Mouse (Mus musculus): Measurements from ENCODE around the gene Fkbp8.

The Fkbp8 gene

GRCm38 (mm10) chr8:70527111-70527511 is 413 bp upstream of the Fkbp8 start:
- DNase-seq (ENCODE audit: extremely low read depth, insufficient read length, low spot score): no peak

GRCm38 (mm10) chr8:70528182-70528797 is 766 bp downstream of the Fkbp8 start:
- DNase-seq (ENCODE audit: extremely low read depth, insufficient read length, low spot score): no peak

GRCm38 (mm10) chr8:70529299-70529698 is 1.8 kb downstream of the Fkbp8 start:
- no peak for DNase-seq (ENCODE audit: extremely low read depth, insufficient read length, low spot score)

GRCm38 (mm10) chr8:70529741-70530161 is 2.2 kb downstream of the Fkbp8 start:
- DNase-seq (ENCODE audit: extremely low read depth, insufficient read length, low spot score): no peak

GRCm38 (mm10) chr8:70530314-70530713 is 2.8 kb downstream of the Fkbp8 start:
- DNase-seq (ENCODE audit: extremely low read depth, insufficient read length, low spot score): no peak

GRCm38 (mm10) chr8:70534281-70534680 is 6.8 kb downstream of the Fkbp8 start:
- DNase-seq (ENCODE audit: extremely low read depth, insufficient read length, low spot score): no peak

- DNase-seq (ENCODE audit: extremely low read depth, insufficient read length, low spot score): no peak
Measured at GRCm38 (mm10) chr8:70535221-70535620, 7.7 kb downstream of the Fkbp8 start.

GRCm38 (mm10) chr8:70535701-70536100 is 8.2 kb downstream of the Fkbp8 start:
- DNase-seq (ENCODE audit: extremely low read depth, insufficient read length, low spot score): no peak

GRCm38 (mm10) chr8:70538024-70538579 is 10.6 kb downstream of the Fkbp8 start:
- peak; percentile 53 for DNase-seq (ENCODE audit: extremely low read depth, insufficient read length, low spot score)

GRCm38 (mm10) chr8:70538633-70539076 is 11.1 kb downstream of the Fkbp8 start:
- DNase-seq (ENCODE audit: extremely low read depth, insufficient read length, low spot score): peak; percentile 96

- DNase-seq (ENCODE audit: extremely low read depth, insufficient read length, low spot score): peak; percentile 98
Measured at GRCm38 (mm10) chr8:70539077-70539813, 11.7 kb downstream of the Fkbp8 start, which contains the start of gene Ell. Gene Ell (plus strand): TSS chr8:70539457.

GRCm38 (mm10) chr8:70540013-70540506 is 12.5 kb downstream of the Fkbp8 start:
- DNase-seq (ENCODE audit: extremely low read depth, insufficient read length, low spot score): no peak

GRCm38 (mm10) chr8:70540507-70541071 is 13.1 kb downstream of the Fkbp8 start:
- peak; percentile 61 for DNase-seq (ENCODE audit: extremely low read depth, insufficient read length, low spot score)

GRCm38 (mm10) chr8:70541081-70541480 is 13.6 kb downstream of the Fkbp8 start:
- DNase-seq (ENCODE audit: extremely low read depth, insufficient read length, low spot score): no peak

GRCm38 (mm10) chr8:70544200-70544687 is 16.7 kb downstream of the Fkbp8 start:
- DNase-seq (ENCODE audit: extremely low read depth, insufficient read length, low spot score): peak; percentile 67

- no peak for DNase-seq (ENCODE audit: extremely low read depth, insufficient read length, low spot score)
Measured at GRCm38 (mm10) chr8:70546412-70546811, 18.9 kb downstream of the Fkbp8 start.

- DNase-seq (ENCODE audit: extremely low read depth, insufficient read length, low spot score): no peak
Measured at GRCm38 (mm10) chr8:70547762-70548161, 20.2 kb downstream of the Fkbp8 start.

- DNase-seq (ENCODE audit: extremely low read depth, insufficient read length, low spot score): no peak
Measured at GRCm38 (mm10) chr8:70549412-70550184, 22.1 kb downstream of the Fkbp8 start.

- no peak for DNase-seq (ENCODE audit: extremely low read depth, insufficient read length, low spot score)
Measured at GRCm38 (mm10) chr8:70551558-70552161, 24.1 kb downstream of the Fkbp8 start.

- no peak for DNase-seq (ENCODE audit: extremely low read depth, insufficient read length, low spot score)
Measured at GRCm38 (mm10) chr8:70552836-70553235, 25.3 kb downstream of the Fkbp8 start.

Measured in 3134 (cell line).